Mouse (Mus musculus) MEL (cell line): ENCODE results near the gene Gtsf2.

ENCODE experiments used
- CHD2 ChIP-seq: IDR thresholded peaks from 2 replicates; pipeline ENCODE4 v1.6.1; 2011; ENCODE audit warnings: low read length, improper control_type of control experiment
- CTCF ChIP-seq, 3 experiments: IDR thresholded peaks in 2 of 3; conservative IDR thresholded peaks in 1 of 3; 2 replicates each; pipeline ENCODE4 v1.5.1; 2011 to 2012; ENCODE audit warnings: low read length in 3 of 3, low read depth in 2 of 3, mild to moderate bottlenecking in 2 of 3, improper control_type of control experiment in 1 of 3, inconsistent platforms in 1 of 3, mixed read lengths in 1 of 3, moderate library complexity in 1 of 3; ENCODE audit not compliant: control insufficient read depth in 1 of 3, insufficient read depth in 1 of 3, poor library complexity in 1 of 3, severe bottlenecking in 1 of 3
- GATA1 ChIP-seq: IDR thresholded peaks from 2 replicates; pipeline ENCODE4 v1.6.1; 2011; ENCODE audit warnings: low read depth, low read length, improper control_type of control experiment
- POLR2AphosphoS2 ChIP-seq: IDR thresholded peaks from 2 replicates; pipeline ENCODE4 v1.6.1; 2011; ENCODE audit warnings: low read length, improper control_type of control experiment
- USF1 ChIP-seq: IDR thresholded peaks from 2 replicates; pipeline ENCODE4 v1.6.1; 2014; ENCODE audit warnings: low read depth, mild to moderate bottlenecking, inconsistent platforms, low read length, improper control_type of control experiment, moderate library complexity

GRCm38 (mm10) chr15:103430241-103430640 is 18.0 kb downstream of the Gtsf2 start, which contains the start of gene Gtsf1:
- TF ChIP-seq CTCF (IDR thresholded peaks at IDR 0.05 in 2 of 3, conservative IDR thresholded peaks at IDR 0.05 in 1 of 3; ENCODE audit: control insufficient read depth in 1 of 3, insufficient read depth in 1 of 3, low read depth in 2 of 3, low read length in 3 of 3, poor library complexity in 1 of 3, severe bottlenecking in 1 of 3) (no peak), POLR2AphosphoS2 (no peak), CHD2 (no peak), USF1 (no peak), GATA1 (no peak)
